Mouse (Mus musculus) kidney, adult 2 months (tissue): Measurements from ENCODE around the gene Rps6kb2. TPM values are rescaled to one million over a fixed set of nuclear protein-coding genes. Genes with fewer than 3 reads are reported as not detected.
"Not testable (repeated sequence)": the region's sequence is repeated elsewhere in the genome, so short reads cannot be mapped to it uniquely, and the experiment has no call there.

Source experiments
- DNase-seq: peaks from one replicate; pipeline ENCODE4 v3.0.0; 2021
- H3K27ac ChIP-seq: fragments of 200-500 bp; 2 replicates; pipeline ENCODE4 v1.5.1; 2012; ENCODE audit warnings: low read depth, low read length, control low read depth, inconsistent platforms; ENCODE audit not compliant: insufficient read depth
- H3K27me3 ChIP-seq: fragments of 200-500 bp; replicated peaks from 2 replicates; pipeline ENCODE4 v1.6.1; 2012; ENCODE audit warnings: mild to moderate bottlenecking, moderate library complexity, low read length, inconsistent platforms; ENCODE audit not compliant: control insufficient read depth, insufficient read depth
- H3K36me3 ChIP-seq: fragments of 200-500 bp; 2 replicates; pipeline ENCODE4 v1.6.1; 2012; ENCODE audit warnings: mild to moderate bottlenecking, moderate library complexity, low read length, inconsistent platforms; ENCODE audit not compliant: control insufficient read depth, insufficient read depth
- H3K4me1 ChIP-seq: fragments of 200-500 bp; 2 replicates; pipeline ENCODE4 v1.6.1; 2011; ENCODE audit warnings: low read length; ENCODE audit not compliant: control insufficient read depth, insufficient read depth
- H3K4me3 ChIP-seq: fragments of 200-500 bp; 2 replicates; pipeline ENCODE4 v1.5.1; 2011; ENCODE audit warnings: mild to moderate bottlenecking, low read depth, low read length, control low read depth; ENCODE audit not compliant: insufficient read depth
- CTCF ChIP-seq: fragments of 200-500 bp; conservative IDR thresholded peaks from 2 replicates; pipeline ENCODE4 v1.5.1; 2011; ENCODE audit warnings: low read depth, mild to moderate bottlenecking, control low read depth, low read length, moderate library complexity, mixed read lengths; ENCODE audit not compliant: insufficient read depth, insufficient read length
- POLR2A ChIP-seq: fragments of 200-500 bp; IDR thresholded peaks from one replicate; pipeline ENCODE4 v1.6.1; 2011; ENCODE audit warnings: low read depth, low read length, control low read depth
- WGBS: fragments of 180-500 bp; shearing (Covaris S2); methylation state at CpG from one replicate; pipeline ENCODE4 v1.1.7; 2018; 5-methylcytosine and 5-hydroxymethylcytosine counted together
- polyA plus RNA-seq: library from polyadenylated mRNA; depleted of rRNA; stranded (reverse); fragments of >200 nt; gene quantifications from 2 replicates; pipeline ENCODE4 v1.2.3, GENCODE M21; 2012

Gene Rps6kb2
- polyA plus RNA-seq, 1 experiment: 41.0 TPM

DNA sequence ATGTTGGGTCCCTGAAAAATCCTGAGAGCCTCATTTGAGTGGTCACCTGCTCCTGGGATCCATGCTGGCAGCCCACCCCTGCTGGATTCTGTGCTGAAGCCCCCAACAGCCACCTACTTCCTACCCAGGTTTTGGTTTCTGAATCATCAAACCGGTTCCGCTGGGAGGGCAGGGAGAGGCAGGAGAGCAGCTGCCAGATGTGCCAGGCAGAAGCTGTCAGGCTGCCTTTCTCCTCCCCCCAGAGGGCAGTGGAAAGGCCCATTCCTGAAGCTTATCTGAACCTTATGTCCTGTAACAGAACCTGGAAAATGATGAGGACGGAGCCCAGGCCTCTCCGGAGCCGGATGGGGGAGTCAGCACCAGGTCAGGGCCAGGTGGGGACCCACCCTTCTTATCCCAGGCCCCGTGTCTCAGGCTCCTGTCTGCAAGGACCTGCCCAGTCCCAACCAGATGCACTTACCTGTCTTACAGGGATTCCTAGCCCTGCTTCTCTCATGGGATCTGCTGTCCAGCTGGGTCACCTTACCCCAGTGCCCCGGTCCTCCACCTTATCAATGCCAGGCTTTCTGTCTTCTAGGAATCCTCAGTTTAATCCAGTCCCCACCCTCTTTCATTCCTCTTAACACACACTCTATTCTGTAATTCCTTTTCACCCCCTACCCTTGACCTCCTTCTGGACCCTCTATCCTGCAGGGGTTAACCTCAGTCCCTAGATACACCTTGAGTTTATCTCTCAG lies 36.2 kb downstream of the Rps6kb2 start:
- TF ChIP-seq CTCF: no peak
- TF ChIP-seq POLR2A: no peak
- Histone ChIP-seq H3K36me3 (no peaks in the 10 kb centered on the region; the same call in 1 of the 2 replicates), H3K27me3 (no peaks in the 10 kb centered on the region), H3K27ac (no peak overlapping the region), H3K4me3 (peak overlapping the region; percentile 82), H3K4me1 (peaks cover 6% of the 10 kb centered on the region; the same call in 1 of the 2 replicates)
- WGBS: 47% methylated on average over 7 of the region's 7 CpGs
- DNase-seq: peak; percentile 26

DNA sequence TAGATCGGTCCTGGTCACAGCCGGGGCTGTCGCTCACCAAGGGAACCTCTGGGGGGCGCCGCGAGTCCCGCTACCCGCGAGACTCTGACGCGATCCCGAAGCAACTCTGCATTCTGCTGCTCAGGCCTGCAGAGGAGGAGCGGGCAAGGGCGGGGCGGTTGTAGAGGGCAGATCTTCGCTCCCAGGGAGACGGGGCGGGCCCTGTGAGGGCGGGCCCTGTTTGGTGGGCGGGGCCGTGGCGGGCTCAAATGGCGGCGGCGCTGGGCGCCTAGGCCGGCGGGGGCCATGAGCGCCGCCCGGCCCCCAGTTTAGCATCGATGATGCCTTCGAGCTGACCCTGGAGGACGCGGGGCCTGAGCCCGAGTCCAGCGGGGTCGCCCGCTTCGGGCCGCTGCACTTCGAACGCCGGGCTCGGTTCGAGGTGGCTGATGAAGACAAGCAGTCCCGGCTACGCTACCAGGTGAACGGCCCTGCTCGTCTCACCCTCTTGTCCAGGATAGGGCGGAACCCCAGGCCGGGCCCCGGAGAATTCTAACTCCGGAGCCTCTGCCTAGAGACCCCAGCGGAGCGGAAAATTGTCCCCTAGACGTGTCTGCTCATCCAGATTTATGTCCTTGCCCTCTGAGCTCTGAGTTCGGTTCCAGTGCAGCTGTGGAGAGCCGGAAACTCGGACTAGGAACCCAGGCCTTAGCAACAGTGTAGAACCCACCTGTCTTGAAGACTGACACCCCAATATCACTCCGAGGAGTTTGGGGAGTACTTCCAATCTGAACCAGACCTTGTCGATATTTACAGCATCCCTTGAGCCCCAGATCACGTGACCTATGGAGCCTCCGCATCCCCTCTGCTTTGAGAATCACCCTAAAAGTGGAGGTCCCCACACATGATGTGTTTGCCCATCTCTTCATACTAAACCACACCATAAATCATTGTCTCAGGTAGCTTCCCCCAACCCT lies 37.1 kb downstream of the Rps6kb2 start, which contains the start of gene Aip:
Aip (minus strand) TSS at position 118 of the 956 bp plus-strand sequence.
- WGBS: 1% methylated on average over 62 of the region's 64 CpGs
- TF ChIP-seq POLR2A (no peak), CTCF (peak; percentile 64)

DNA sequence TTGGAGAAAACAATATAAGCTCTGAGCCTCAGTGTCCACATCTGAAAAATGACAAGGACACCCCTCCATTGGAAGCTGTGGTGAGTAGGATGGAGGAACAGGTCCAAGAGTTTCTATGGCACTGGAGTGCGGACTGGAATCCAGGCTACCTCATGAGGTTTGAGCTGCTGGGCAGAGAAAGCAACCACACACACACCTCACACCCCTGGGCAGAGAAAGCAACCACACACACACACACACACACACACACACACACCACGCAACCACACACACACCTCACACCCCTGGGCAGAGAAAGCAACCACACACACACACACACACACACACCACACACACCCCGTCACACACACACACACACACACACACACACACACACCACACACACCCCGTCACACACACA lies 37.9 kb downstream of the Rps6kb2 start:
- H3K4me3 ChIP-seq: peak overlapping the region; percentile 42
- not testable (repeated sequence) for H3K36me3 ChIP-seq, H3K27me3 ChIP-seq, DNase-seq
- peak overlapping the region; percentile 24; the same call in 1 of the 2 replicates for H3K27ac ChIP-seq
- 11% methylated on average over 4 of the region's 4 CpGs for WGBS
- H3K4me1 ChIP-seq: peaks cover 10% of the 10 kb centered on the region

More for the DNA sequence above, 37.1 kb downstream of the Rps6kb2 start, which contains the start of gene Aip:
- H3K27me3 ChIP-seq: no peaks in the 10 kb centered on the region
- H3K4me1 ChIP-seq: peaks cover 6% of the 10 kb centered on the region; the same call in 1 of the 2 replicates
- H3K4me3 ChIP-seq: peak within 1 kb of the TSS; percentile 82
- H3K36me3 ChIP-seq: no peaks in the 10 kb centered on the region; the same call in 1 of the 2 replicates
- peak within 1 kb of the TSS; percentile 24; the same call in 1 of the 2 replicates for H3K27ac ChIP-seq
- DNase-seq: peak; percentile 99

DNA sequence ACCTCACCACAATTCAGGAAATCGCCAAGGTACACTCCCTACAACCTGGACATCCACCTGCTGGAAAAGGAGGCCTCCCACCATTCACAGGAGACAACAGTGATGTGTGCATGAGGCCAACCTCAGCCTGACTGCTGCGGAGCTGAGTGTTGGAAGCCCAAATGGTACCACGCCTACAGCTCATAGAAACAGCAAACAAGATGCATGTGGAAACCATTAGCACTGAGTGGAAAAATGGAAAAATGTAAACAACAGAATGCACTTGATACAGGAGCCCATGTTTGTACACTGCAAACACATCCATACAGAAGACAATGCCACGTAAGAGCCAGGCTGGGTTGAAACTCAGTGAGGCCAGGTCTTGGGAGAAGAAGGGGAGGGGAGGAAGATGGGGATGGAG lies 38.7 kb downstream of the Rps6kb2 start:
- Histone ChIP-seq H3K36me3 (no peaks in the 10 kb centered on the region; the same call in 1 of the 2 replicates), H3K4me3 (no peak overlapping the region), H3K27ac (no peak overlapping the region), H3K27me3 (no peaks in the 10 kb centered on the region), H3K4me1 (peaks cover 10% of the 10 kb centered on the region)
- no peak for TF ChIP-seq CTCF
- no peak for TF ChIP-seq POLR2A
- DNase-seq: no peak
- WGBS: 90% methylated on average over 4 of the region's 4 CpGs

DNA sequence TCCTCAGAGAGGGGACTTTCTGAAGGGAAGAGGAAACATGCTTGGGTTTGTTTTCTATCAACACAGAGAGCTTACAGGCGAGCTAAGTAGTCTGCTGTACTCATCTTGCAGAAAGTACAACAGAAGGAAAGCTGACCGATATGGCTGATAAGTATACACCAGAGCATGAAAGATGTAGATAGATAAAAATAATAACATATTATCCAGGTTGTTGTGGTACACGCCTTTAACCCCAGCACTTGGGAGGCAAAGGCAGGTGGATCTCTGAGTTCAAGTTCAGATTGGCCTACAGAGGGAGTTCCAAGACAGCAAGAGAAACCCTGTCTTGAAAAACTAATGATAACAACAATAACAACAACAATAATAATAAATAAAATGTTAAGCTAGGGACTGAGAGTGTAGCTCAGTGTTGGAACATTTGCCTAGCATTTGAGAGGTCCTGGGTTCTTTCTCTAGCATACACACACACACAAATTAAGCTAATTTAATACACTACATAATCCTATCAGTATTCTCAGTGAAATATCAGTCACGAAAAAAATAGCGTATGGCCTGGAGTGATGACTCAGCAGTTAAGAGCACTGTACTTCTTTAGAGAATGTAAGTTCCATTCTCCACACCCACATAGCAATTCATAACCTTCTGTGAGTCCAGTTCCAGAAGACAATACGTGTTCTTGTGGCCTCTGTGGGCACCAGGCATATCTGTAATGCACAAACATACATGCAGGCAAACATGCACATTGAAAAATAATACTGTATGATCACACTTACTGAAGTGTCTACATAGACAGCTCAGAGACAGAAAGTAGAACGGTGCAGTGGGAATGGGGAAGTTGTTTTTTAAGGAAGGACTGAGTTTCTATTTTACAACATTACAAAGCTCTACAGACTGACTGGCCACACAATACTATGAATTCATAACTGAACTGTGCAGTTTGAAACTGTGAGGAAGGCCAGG lies 40.5 kb downstream of the Rps6kb2 start:
- no peaks in the 10 kb centered on the region; the same call in 1 of the 2 replicates for H3K36me3 ChIP-seq
- H3K4me1 ChIP-seq: peaks cover 10% of the 10 kb centered on the region
- no peak for TF ChIP-seq CTCF
- TF ChIP-seq POLR2A: no peak
- WGBS: 84% methylated on average over 7 of the region's 7 CpGs
- H3K4me3 ChIP-seq: no peak overlapping the region
- no peak overlapping the region for H3K27ac ChIP-seq
- H3K27me3 ChIP-seq: no peaks in the 10 kb centered on the region
- DNase-seq: no peak

DNA sequence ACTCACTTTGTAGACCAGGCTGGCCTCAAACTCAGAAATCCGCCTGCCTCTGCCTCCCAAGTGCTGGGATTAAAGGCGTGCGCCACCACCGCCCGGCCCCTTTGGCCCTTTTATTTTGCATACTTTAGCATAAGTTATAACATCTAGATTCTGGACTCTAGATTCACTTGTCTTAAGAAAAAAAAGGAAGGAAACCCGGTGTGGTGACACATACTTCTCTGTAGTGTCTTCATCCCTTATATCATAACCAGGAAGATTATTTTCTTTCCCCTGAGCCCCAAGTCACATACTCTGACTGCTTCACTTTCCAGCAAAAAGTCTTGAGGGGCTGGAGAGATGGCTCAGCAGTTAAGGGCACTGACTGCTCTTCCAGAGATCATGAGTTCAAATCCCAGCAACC lies 41.3 kb downstream of the Rps6kb2 start:
- WGBS: 54% methylated on average over 6 of the region's 6 CpGs
- DNase-seq, H3K27me3 ChIP-seq, H3K4me3 ChIP-seq, H3K27ac ChIP-seq, H3K36me3 ChIP-seq: not testable (repeated sequence)
- H3K4me1 ChIP-seq: peaks cover 10% of the 10 kb centered on the region
